Mouse (Mus musculus) E14TG2a.4 (cell line): ENCODE measurements at regions not wholly inside any gene's neighbourhood (a gene's known extent, or its start where the extent isn't known, plus 50 kb on each side); places are given as distances from the start of the nearest gene placed in this dataset.
A peak's percentile ranks its signal among the peaks of the same experiment; 100 is the strongest.

Source experiments
- H3K27me3 ChIP-seq: 2 replicates; pipeline ENCODE4 v1.6.1; 2014; ENCODE audit warnings: low read length, control low read depth; ENCODE audit not compliant: insufficient read depth
- H3K36me3 ChIP-seq: 2 replicates; pipeline ENCODE4 v1.6.1; 2014; ENCODE audit warnings: low read length, control low read depth; ENCODE audit not compliant: insufficient read depth
- H3K4me1 ChIP-seq: replicated peaks from 2 replicates; pipeline ENCODE4 v1.6.1; 2014; ENCODE audit warnings: low read depth, low read length, control low read depth
- H3K4me3 ChIP-seq: replicated peaks from 2 replicates; pipeline ENCODE4 v1.5.1; 2014; ENCODE audit warnings: mild to moderate bottlenecking, low read length
- H3K9me3 ChIP-seq: 2 replicates; pipeline ENCODE4 v1.6.1; 2014; ENCODE audit warnings: low read length, control low read depth
- CTCF ChIP-seq: conservative IDR thresholded peaks from 2 replicates; pipeline ENCODE4 v1.5.1; 2014; ENCODE audit warnings: low read length
- NANOG ChIP-seq: IDR thresholded peaks from 2 replicates; pipeline ENCODE4 v1.6.1; 2014; ENCODE audit warnings: borderline replicate concordance, low read length, mixed read lengths
- POU5F1 ChIP-seq: IDR thresholded peaks from 2 replicates; pipeline ENCODE4 v1.6.1; 2014; ENCODE audit warnings: low read length, borderline replicate concordance

- TF ChIP-seq POU5F1 (no peak), CTCF (no peak), NANOG (no peak)
- Histone ChIP-seq H3K4me1 (peaks cover 32% of the 10 kb centered on the region), H3K27me3 (peaks cover 5% of the 10 kb centered on the region), H3K4me3 (no peak overlapping the region), H3K36me3 (no peaks in the 10 kb centered on the region), H3K9me3 (no peaks in the 10 kb centered on the region)
Measured at GRCm38 (mm10) chr10:117947911-117948310, 102.1 kb upstream of the Rap1b start.

- no peak for TF ChIP-seq NANOG
- TF ChIP-seq CTCF, result no peak
- TF ChIP-seq POU5F1, result no peak
- Histone ChIP-seq H3K4me3 (peak overlapping the region; percentile 54), H3K27me3 (no peaks in the 10 kb centered on the region), H3K36me3 (no peaks in the 10 kb centered on the region), H3K4me1 (peaks cover 66% of the 10 kb centered on the region), H3K9me3 (no peaks in the 10 kb centered on the region)
Measured at GRCm38 (mm10) chr10:117952116-117953025, 106.5 kb upstream of the Rap1b start.

DNA sequence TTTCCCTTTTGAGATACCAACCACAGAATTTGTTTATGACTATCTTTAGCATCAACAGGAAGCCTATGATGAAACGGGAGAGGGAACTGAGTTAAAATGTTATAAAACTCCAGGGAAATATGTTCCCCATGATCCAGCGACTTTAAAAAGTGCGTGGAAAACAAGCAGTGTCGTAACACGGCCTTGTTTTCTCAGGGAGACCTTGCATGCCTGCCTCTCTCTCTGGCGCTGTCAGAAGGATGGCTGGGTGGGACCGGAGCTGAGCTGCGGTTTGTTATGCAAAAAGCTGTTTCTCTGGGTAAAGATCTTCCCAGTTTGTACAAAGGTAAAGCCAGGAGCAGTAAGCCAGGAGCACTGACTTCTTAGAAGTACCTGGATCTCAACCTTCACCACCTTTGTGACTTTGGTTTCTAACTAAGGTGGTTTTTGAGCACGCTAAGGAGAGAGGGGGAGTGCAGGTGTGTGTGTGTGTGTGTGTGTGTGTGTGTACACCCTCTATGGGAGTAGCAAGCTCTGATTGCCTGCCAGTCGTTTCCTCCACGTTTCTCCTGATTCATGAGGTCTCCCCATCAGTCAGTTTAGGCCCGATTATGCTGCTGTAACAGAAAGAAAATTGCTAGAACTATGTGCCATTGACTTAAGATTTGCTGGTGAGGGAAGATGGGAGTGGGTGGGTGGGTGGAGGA, 107.3 kb upstream of the Rap1b start:
- peaks cover 67% of the 10 kb centered on the region for H3K4me1 ChIP-seq
- H3K9me3 ChIP-seq, result no peaks in the 10 kb centered on the region
- no peaks in the 10 kb centered on the region for H3K27me3 ChIP-seq
- H3K4me3 ChIP-seq, result peak overlapping the region; percentile 46
- no peaks in the 10 kb centered on the region for H3K36me3 ChIP-seq
- TF ChIP-seq NANOG, result peak; percentile 61; the same call in 1 of the 2 replicates
- peak; percentile 90 for TF ChIP-seq POU5F1
- no peak for TF ChIP-seq CTCF

- Histone ChIP-seq H3K27me3 (no peaks in the 10 kb centered on the region), H3K9me3 (no peaks in the 10 kb centered on the region), H3K36me3 (no peaks in the 10 kb centered on the region), H3K4me1 (peaks cover 72% of the 10 kb centered on the region), H3K4me3 (no peak overlapping the region)
- TF ChIP-seq POU5F1, result no peak
- TF ChIP-seq NANOG, result peak; percentile 21; the same call in 1 of the 2 replicates
Measured at GRCm38 (mm10) chr10:117956174-117956950, 110.5 kb upstream of the Rap1b start.

GRCm38 (mm10) chr10:117974706-117975105, 128.9 kb upstream of the Rap1b start:
- Histone ChIP-seq H3K9me3 (no peaks in the 10 kb centered on the region), H3K36me3 (no peaks in the 10 kb centered on the region)
- TF ChIP-seq POU5F1 (no peak), CTCF (no peak), NANOG (no peak)

GRCm38 (mm10) chr10:117975467-117975866, 129.6 kb upstream of the Rap1b start:
- Histone ChIP-seq H3K36me3 (no peaks in the 10 kb centered on the region), H3K4me3 (no peak overlapping the region), H3K9me3 (no peaks in the 10 kb centered on the region), H3K27me3 (peaks cover 6% of the 10 kb centered on the region; the same call in 1 of the 2 replicates), H3K4me1 (peaks cover 7% of the 10 kb centered on the region)
- TF ChIP-seq POU5F1 (no peak), CTCF (no peak), NANOG (no peak)

More at GRCm38 (mm10) chr10:117974706-117975105, 128.9 kb upstream of the Rap1b start:
- H3K4me3 ChIP-seq, result no peak overlapping the region
- peaks cover 6% of the 10 kb centered on the region; the same call in 1 of the 2 replicates for H3K27me3 ChIP-seq
- peaks cover 7% of the 10 kb centered on the region for H3K4me1 ChIP-seq

DNA sequence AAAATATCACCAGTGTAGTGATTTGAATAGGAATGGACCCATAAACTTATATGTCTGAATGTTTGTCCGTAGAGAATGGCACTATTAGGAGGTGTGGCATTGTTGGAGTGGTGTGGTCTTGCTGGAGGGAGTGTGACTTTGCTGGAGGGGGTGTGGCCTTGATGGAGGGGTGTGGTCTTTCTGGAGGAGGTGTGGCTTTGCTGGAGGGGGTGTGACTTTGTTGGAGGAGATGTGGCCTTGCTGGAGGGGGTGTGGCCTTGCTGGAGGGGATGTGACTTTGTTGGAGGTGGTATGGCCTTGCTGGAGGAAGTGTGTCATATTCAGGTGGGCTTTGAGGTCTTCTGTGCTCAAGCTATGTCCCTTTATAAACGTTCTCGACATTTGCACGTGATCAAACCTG, 133.3 kb upstream of the Rap1b start:
- no peak for TF ChIP-seq CTCF
- TF ChIP-seq NANOG, result no peak
- no peak for TF ChIP-seq POU5F1
- no peak overlapping the region for H3K4me3 ChIP-seq
- no peaks in the 10 kb centered on the region for H3K36me3 ChIP-seq
- H3K27me3 ChIP-seq, result no peaks in the 10 kb centered on the region
- H3K4me1 ChIP-seq, result peaks cover 24% of the 10 kb centered on the region
- no peaks in the 10 kb centered on the region for H3K9me3 ChIP-seq

DNA sequence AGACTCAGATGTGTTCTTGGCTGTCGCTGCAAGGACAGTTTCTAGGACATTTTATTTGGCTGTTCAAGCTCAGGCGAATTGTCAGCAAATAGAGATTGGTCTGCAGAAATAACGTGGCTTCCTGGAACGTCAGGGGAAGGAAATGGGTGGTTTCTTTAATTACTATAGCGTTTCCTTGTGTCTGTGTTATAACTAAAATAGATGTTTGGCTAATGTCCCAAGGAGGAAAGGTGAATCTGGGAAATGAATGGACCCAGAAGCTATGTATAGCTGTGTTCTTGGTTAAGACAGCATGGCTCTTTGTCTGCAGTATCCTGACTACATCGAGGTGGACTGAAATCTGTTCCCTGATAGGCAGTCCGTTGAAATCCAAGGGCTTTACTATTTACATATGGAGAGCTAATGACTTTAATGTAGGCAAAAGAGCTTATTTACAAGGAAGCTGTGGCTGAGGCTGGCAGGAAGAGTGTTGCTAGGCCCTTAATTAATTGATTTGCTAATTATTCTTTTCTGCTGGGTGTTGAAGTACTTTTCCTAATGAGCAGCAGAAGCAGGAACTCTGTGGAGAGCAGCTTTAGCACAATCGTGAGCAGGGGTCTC, 136.9 kb upstream of the Rap1b start:
- no peaks in the 10 kb centered on the region for H3K9me3 ChIP-seq
- TF ChIP-seq POU5F1 (no peak), NANOG (no peak), CTCF (no peak)
- no peaks in the 10 kb centered on the region for H3K36me3 ChIP-seq

More for the DNA sequence above, 136.9 kb upstream of the Rap1b start:
- H3K4me1 ChIP-seq, result peaks cover 36% of the 10 kb centered on the region
- no peak overlapping the region for H3K4me3 ChIP-seq
- H3K27me3 ChIP-seq, result no peaks in the 10 kb centered on the region
